Mouse (Mus musculus): ENCODE measurements around the gene C1ql1.
"Not testable (repeated sequence)": the region's sequence is repeated elsewhere in the genome, so short reads cannot be mapped to it uniquely, and the experiment has no call there.

The C1ql1 gene

GRCm38 (mm10) chr11:102946265-102946991 is at the start of gene C1ql1:
C1ql1 (minus strand) TSS chr11:102946688.
- DNase-seq (ENCODE audit: low read depth, low spot score), result no peak

- no peak for DNase-seq (ENCODE audit: low read depth, low spot score)
These were observed 48.5 kb upstream of the C1ql1 start for GRCm38 (mm10) chr11:102994952-102995351.

GRCm38 (mm10) chr11:102993420-102994029 is 47.0 kb upstream of the C1ql1 start:
- DNase-seq (ENCODE audit: low read depth, low spot score), result no peak

GRCm38 (mm10) chr11:102992940-102993339 is 46.5 kb upstream of the C1ql1 start:
- DNase-seq (ENCODE audit: low read depth, low spot score), result no peak

GRCm38 (mm10) chr11:102991681-102992080 is 45.2 kb upstream of the C1ql1 start:
- DNase-seq (ENCODE audit: low read depth, low spot score), result no peak

- DNase-seq (ENCODE audit: low read depth, low spot score), result no peak
These were observed 43.7 kb upstream of the C1ql1 start for GRCm38 (mm10) chr11:102990152-102990663.

- DNase-seq (ENCODE audit: low read depth, low spot score), result no peak
These were observed 43.2 kb upstream of the C1ql1 start for GRCm38 (mm10) chr11:102989641-102990151.

GRCm38 (mm10) chr11:102985160-102985559 is 38.7 kb upstream of the C1ql1 start:
- no peak for DNase-seq (ENCODE audit: low read depth, low spot score)

GRCm38 (mm10) chr11:102984615-102985014 is 38.1 kb upstream of the C1ql1 start:
- DNase-seq (ENCODE audit: low read depth, low spot score), result no peak

- no peak for DNase-seq (ENCODE audit: low read depth, low spot score)
These were observed 37.6 kb upstream of the C1ql1 start for GRCm38 (mm10) chr11:102984086-102984485.

- no peak for DNase-seq (ENCODE audit: low read depth, low spot score)
These were observed 34.8 kb upstream of the C1ql1 start for GRCm38 (mm10) chr11:102981151-102981890.

GRCm38 (mm10) chr11:102978052-102978666 is 31.7 kb upstream of the C1ql1 start:
- DNase-seq (ENCODE audit: low read depth, low spot score), result no peak

GRCm38 (mm10) chr11:102975966-102976365 is 29.5 kb upstream of the C1ql1 start:
- not testable (repeated sequence) for DNase-seq (ENCODE audit: low read depth, low spot score)

- no peak for DNase-seq (ENCODE audit: low read depth, low spot score)
These were observed 25.8 kb upstream of the C1ql1 start for GRCm38 (mm10) chr11:102972326-102972725.

GRCm38 (mm10) chr11:102971604-102972003 is 25.1 kb upstream of the C1ql1 start:
- no peak for DNase-seq (ENCODE audit: low read depth, low spot score)

GRCm38 (mm10) chr11:102964547-102965091 is 18.1 kb upstream of the C1ql1 start:
- DNase-seq (ENCODE audit: low read depth, low spot score), result no peak

- DNase-seq (ENCODE audit: low read depth, low spot score), result no peak
These were observed 17.5 kb upstream of the C1ql1 start for GRCm38 (mm10) chr11:102963855-102964546.

GRCm38 (mm10) chr11:102963246-102963854 is 16.9 kb upstream of the C1ql1 start:
- no peak for DNase-seq (ENCODE audit: low read depth, low spot score)

GRCm38 (mm10) chr11:102962861-102963245 is 16.4 kb upstream of the C1ql1 start:
- DNase-seq (ENCODE audit: low read depth, low spot score), result no peak

GRCm38 (mm10) chr11:102961082-102961481 is 14.6 kb upstream of the C1ql1 start:
- no peak for DNase-seq (ENCODE audit: low read depth, low spot score)

Measured in brain, embryonic 18.5 days (tissue).